ENCODE assay signal across 11 mouse cellular contexts in genomic region chr9:87738766-87739542, GRCm38 (mm10). TPM values are rescaled to one million over a fixed set of nuclear protein-coding genes. Genes with fewer than 3 reads are reported as not detected.
DNase-seq lines count a peak whose midpoint lies in the region; ATAC-seq and TF ChIP-seq lines count a peak whose summit lies in the region.
"Had no signal": no experiment of that assay in that cellular context is flagged by ENCODE, and none has a peak within 500 bp of the region (broad histone marks: within the 10 kb centered on the region; RNA-seq: fewer than 3 reads in every experiment).

No protein-coding gene starts in this region.

- H3K36me3 ChIP-seq in kidney, embryonic 14.5 days (ENCODE audit: control insufficient read depth, insufficient read depth, low read length) = no peaks in the 10 kb centered on the region
- H3K36me3 ChIP-seq in kidney, adult 2 months (ENCODE audit: control insufficient read depth, insufficient read depth, low read length) = no peaks in the 10 kb centered on the region
- H3K36me3 ChIP-seq in heart, embryonic 15.5 days = no peaks in the 10 kb centered on the region
- H3K36me3 ChIP-seq in midbrain, embryonic 14.5 days (ENCODE audit: control insufficient read depth, insufficient read depth, low read length) = no peaks in the 10 kb centered on the region
- no peaks in the 10 kb centered on the region for H3K36me3 ChIP-seq in thymus, adult 2 months (ENCODE audit: control insufficient read depth, insufficient read depth, low read length)

- no peak for DNase-seq in kidney, adult 2 months
- DNase-seq in embryo, embryonic 10.5 days (ENCODE audit: low spot score) = peak; percentile 49
- DNase-seq in midbrain, embryonic 14.5 days = peak; percentile 20
- no peak for DNase-seq in thymus, adult 2 months
- DNase-seq in urinary bladder, postnatal 36 days (ENCODE audit: low spot score in 2 of 2) = no peak
- DNase-seq in cerebellum, adult 11-12 months = no peak
- DNase-seq: thymus, postnatal 14 days had no signal

- H3K9me3 ChIP-seq in kidney, embryonic 14.5 days (ENCODE audit: control insufficient read depth, low read length) = no peaks in the 10 kb centered on the region
- no peaks in the 10 kb centered on the region for H3K9me3 ChIP-seq in heart, embryonic 15.5 days (replicated peaks)
- no peaks in the 10 kb centered on the region for H3K9me3 ChIP-seq in midbrain, embryonic 14.5 days (ENCODE audit: control insufficient read depth, low read length)

- no peak overlapping the region for H3K27ac ChIP-seq in kidney, embryonic 14.5 days (ENCODE audit: low read depth, low read length)
- no peak overlapping the region for H3K27ac ChIP-seq in kidney, adult 2 months (ENCODE audit: insufficient read depth, low read depth, low read length)
- H3K27ac ChIP-seq in heart, embryonic 15.5 days = peak overlapping the region; percentile 58
- H3K27ac ChIP-seq in midbrain, embryonic 14.5 days (replicated peaks; ENCODE audit: low read depth, low read length) = no peak overlapping the region
- no peak overlapping the region for H3K27ac ChIP-seq in thymus, adult 2 months (ENCODE audit: control insufficient read depth, insufficient read depth, low read length)
- H3K27ac ChIP-seq: layer of hippocampus, adult 2 months had no signal

- peak overlapping the region; percentile 42; the same call in 1 of the 2 replicates for H3K4me2 ChIP-seq in kidney, embryonic 14.5 days (replicated peaks; ENCODE audit: low read depth, low read length)
- H3K4me2 ChIP-seq in heart, embryonic 15.5 days = peak overlapping the region; percentile 75
- H3K4me2 ChIP-seq in midbrain, embryonic 14.5 days (ENCODE audit: low read length) = peak overlapping the region; percentile 35; the same call in 1 of the 2 replicates

- peak overlapping the region; percentile 19 for H3K4me3 ChIP-seq in kidney, embryonic 14.5 days (ENCODE audit: low read length)
- H3K4me3 ChIP-seq in kidney, adult 2 months (ENCODE audit: insufficient read depth, low read depth, low read length) = no peak overlapping the region
- peak overlapping the region; percentile 50 for H3K4me3 ChIP-seq in heart, embryonic 15.5 days
- 0 out of 2 replicates have a peak overlapping the region, but pooled peaks have one; percentile 14 for H3K4me3 ChIP-seq in midbrain, embryonic 14.5 days (replicated peaks; ENCODE audit: low read depth, low read length)
- no peak overlapping the region for H3K4me3 ChIP-seq in thymus, adult 2 months (ENCODE audit: control insufficient read depth, insufficient read depth, low read length)

- no peak for TF ChIP-seq CTCF in kidney, adult 2 months (conservative IDR thresholded peaks at IDR 0.05; ENCODE audit: insufficient read depth, insufficient read length, low read depth, low read length)
- no peak for TF ChIP-seq CTCF in thymus, adult 2 months (IDR thresholded peaks at IDR 0.05; ENCODE audit: borderline replicate concordance, control insufficient read depth, extremely low read depth, insufficient read depth, low read length, poor library complexity)

- peaks cover 77% of the 10 kb centered on the region for H3K27me3 ChIP-seq in kidney, embryonic 14.5 days (ENCODE audit: control insufficient read depth, insufficient read depth, low read length)
- peaks cover 6% of the 10 kb centered on the region for H3K27me3 ChIP-seq in kidney, adult 2 months (replicated peaks; ENCODE audit: control insufficient read depth, insufficient read depth, low read length)
- peaks cover 86% of the 10 kb centered on the region for H3K27me3 ChIP-seq in heart, embryonic 15.5 days
- H3K27me3 ChIP-seq in midbrain, embryonic 14.5 days (ENCODE audit: control insufficient read depth, insufficient read depth, low read length) = peaks cover 80% of the 10 kb centered on the region
- no peaks in the 10 kb centered on the region; the same call in 1 of the 2 replicates for H3K27me3 ChIP-seq in thymus, adult 2 months (ENCODE audit: control insufficient read depth, insufficient read depth, low read length)
- H3K27me3 ChIP-seq: CH12.LX had no signal

- no peak for TF ChIP-seq POLR2A in kidney, adult 2 months (IDR thresholded peaks at IDR 0.05; ENCODE audit: low read depth, low read length)
- TF ChIP-seq POLR2A in thymus, adult 2 months (IDR thresholded peaks at IDR 0.05; ENCODE audit: control insufficient read depth, extremely low read depth, insufficient read depth, low read length, poor library complexity) = no peak

- WGBS in kidney, embryonic 14.5 days = under 1% methylated on average over 39 of the region's 39 CpGs
- WGBS in kidney, adult 2 months = 3% methylated on average over 39 of the region's 39 CpGs
- under 1% methylated on average over 39 of the region's 39 CpGs for WGBS in heart, embryonic 15.5 days
- under 1% methylated on average over 39 of the region's 39 CpGs for WGBS in midbrain, embryonic 14.5 days
- WGBS in thymus, adult 2 months = 6% methylated on average over 39 of the region's 39 CpGs

- no peak overlapping the region for H3K9ac ChIP-seq in kidney, embryonic 14.5 days (ENCODE audit: low read depth, low read length)
- H3K9ac ChIP-seq in heart, embryonic 15.5 days = peak overlapping the region; percentile 39
- H3K9ac ChIP-seq in midbrain, embryonic 14.5 days (replicated peaks; ENCODE audit: low read length) = no peak overlapping the region

- no peak for ATAC-seq in kidney, embryonic 14.5 days (ENCODE audit: low FRiP score, low TSS enrichment)
- ATAC-seq in heart, embryonic 15.5 days (replicated peaks; ENCODE audit: insufficient number of reproducible peaks, insufficient read depth, low FRiP score, low read depth) = 0 out of 2 replicates have a peak, but pooled peaks have one; percentile 24
- no peak for ATAC-seq in midbrain, embryonic 14.5 days (ENCODE audit: low FRiP score, low TSS enrichment)

- peaks cover 11% of the 10 kb centered on the region; the same call in 1 of the 2 replicates for H3K4me1 ChIP-seq in kidney, embryonic 14.5 days (ENCODE audit: control insufficient read depth, insufficient read depth, low read length)
- no peaks in the 10 kb centered on the region for H3K4me1 ChIP-seq in kidney, adult 2 months (ENCODE audit: control insufficient read depth, insufficient read depth, low read length)
- H3K4me1 ChIP-seq in heart, embryonic 15.5 days (replicated peaks) = peaks cover 18% of the 10 kb centered on the region
- no peaks in the 10 kb centered on the region for H3K4me1 ChIP-seq in midbrain, embryonic 14.5 days (ENCODE audit: control insufficient read depth, insufficient read depth, low read length)
- no peaks in the 10 kb centered on the region for H3K4me1 ChIP-seq in thymus, adult 2 months (replicated peaks; ENCODE audit: control insufficient read depth, insufficient read depth, low read length)

RNA-seq across cellular contexts. Expression of gene Tbx18, which starts 7.9 kb away (rescaled TPM):
- polyA plus RNA-seq in kidney, embryonic 14.5 days (2014; fragmentation: Nextera tagmentation; extraction: Ambion mirVana) = 3.1 and 3.5 TPM in 2 replicates
- 0.45 and 0.53 TPM in 2 replicates for polyA plus RNA-seq in kidney, adult 2 months (2012; rRNA removed)
- 8.6 and 9.1 TPM in 2 replicates for polyA plus RNA-seq in heart, embryonic 15.5 days (2015; fragmentation: Nextera tagmentation; extraction: Ambion mirVana)
- polyA plus RNA-seq in midbrain, embryonic 14.5 days (2014; fragmentation: Nextera tagmentation; extraction: Ambion mirVana) = 0.08 and 3.2 TPM in 2 replicates
- 0.36 and 0.65 TPM in 2 replicates for polyA plus RNA-seq in thymus, adult 2 months (2012; rRNA removed)

Comparison
In these comparisons a context has a peak if more than half of its experiments do, and no peak if none do; other contexts are left out.
1. H3K4me3 ChIP-seq: peak in kidney, embryonic 14.5 days (single experiment), heart, embryonic 15.5 days (single experiment) and midbrain, embryonic 14.5 days (single experiment); none in kidney, adult 2 months (single experiment) and thymus, adult 2 months (single experiment).
2. DNase-seq: peak in embryo, embryonic 10.5 days (single experiment) and midbrain, embryonic 14.5 days (single experiment); none in kidney, adult 2 months (single experiment), thymus, adult 2 months (single experiment), urinary bladder, postnatal 36 days (0 of 2) and cerebellum, adult 11-12 months (single experiment).
3. Peak in every context shown above with its lines, with median percentiles within 50 percentile points of each other: H3K4me2 ChIP-seq.